Mouse (Mus musculus) thymus, adult 18-20 months (tissue): ENCODE data around the gene Rims4.

ENCODE experiments used
- DNase-seq, 2 experiments: peaks; one replicate each; pipeline ENCODE4 v3.0.0; 2022; ENCODE audit warnings: mixed read lengths in 2 of 2

The Rims4 gene

GRCm38 (mm10) chr2:163918317-163919258 lies at the start of gene Rims4:
TSS of gene Rims4 (minus strand) at chr2:163918683.
- no peak for DNase-seq

GRCm38 (mm10) chr2:163965706-163966105 lies 47.2 kb upstream of the Rims4 start:
- DNase-seq = no peak

GRCm38 (mm10) chr2:163964606-163965560 lies 46.4 kb upstream of the Rims4 start:
- DNase-seq = no peak

- no peak for DNase-seq
These were observed 35.3 kb upstream of the Rims4 start for GRCm38 (mm10) chr2:163953622-163954310.

GRCm38 (mm10) chr2:163951770-163952169 lies 33.3 kb upstream of the Rims4 start:
- no peak for DNase-seq

- DNase-seq = no peak
These were observed 29.5 kb upstream of the Rims4 start for GRCm38 (mm10) chr2:163947976-163948375.

GRCm38 (mm10) chr2:163946221-163946620 lies 27.7 kb upstream of the Rims4 start:
- DNase-seq = no peak

GRCm38 (mm10) chr2:163944511-163944910 lies 26.0 kb upstream of the Rims4 start:
- DNase-seq = no peak

GRCm38 (mm10) chr2:163943056-163943455 lies 24.6 kb upstream of the Rims4 start:
- no peak for DNase-seq

GRCm38 (mm10) chr2:163939522-163939921 lies 21.0 kb upstream of the Rims4 start:
- no peak for DNase-seq

GRCm38 (mm10) chr2:163932151-163932550 lies 13.7 kb upstream of the Rims4 start:
- DNase-seq = no peak

GRCm38 (mm10) chr2:163928464-163929200 lies 10.1 kb upstream of the Rims4 start:
- DNase-seq = no peak

GRCm38 (mm10) chr2:163925044-163925443 lies 6.6 kb upstream of the Rims4 start:
- DNase-seq = no peak

GRCm38 (mm10) chr2:163924531-163924930 lies 6.0 kb upstream of the Rims4 start:
- no peak for DNase-seq

GRCm38 (mm10) chr2:163923113-163923512 lies 4.6 kb upstream of the Rims4 start:
- no peak for DNase-seq

GRCm38 (mm10) chr2:163919581-163919980 lies 1.1 kb upstream of the Rims4 start:
- DNase-seq = no peak

GRCm38 (mm10) chr2:163916703-163917102 lies 1.8 kb downstream of the Rims4 start:
- no peak for DNase-seq

GRCm38 (mm10) chr2:163915294-163915791 lies 3.1 kb downstream of the Rims4 start:
- DNase-seq = no peak

GRCm38 (mm10) chr2:163914107-163914506 lies 4.4 kb downstream of the Rims4 start:
- DNase-seq = no peak

GRCm38 (mm10) chr2:163913704-163914103 lies 4.8 kb downstream of the Rims4 start:
- no peak for DNase-seq

- DNase-seq = no peak
These were observed 6.5 kb downstream of the Rims4 start for GRCm38 (mm10) chr2:163911826-163912444.
